Mouse (Mus musculus) kidney, embryonic 14.5 days (tissue): ENCODE measurements at regions not wholly inside any gene's neighbourhood (a gene's known extent, or its start where the extent isn't known, plus 50 kb on each side); places are given as distances from the start of the nearest gene placed in this dataset.

Experiments used
- ATAC-seq: fragments of 200-750 bp; cut with Nextera tagmentation; 2 replicates; pipeline ENCODE4 v1.8.0; 2017; ENCODE audit warnings: moderate number of reproducible peaks, mild to moderate bottlenecking, moderate TSS enrichment, moderate library complexity; ENCODE audit not compliant: low FRiP score, low TSS enrichment
- H3K27ac ChIP-seq: fragments of 300-500 bp; sonication (generic); 2 replicates; pipeline ENCODE4 v1.5.1; 2014; ENCODE audit warnings: low read depth, mild to moderate bottlenecking, low read length, moderate library complexity, mixed read lengths
- H3K27me3 ChIP-seq: fragments of 300-500 bp; sonication (generic); 2 replicates; pipeline ENCODE4 v1.6.1; 2014; ENCODE audit warnings: mild to moderate bottlenecking, low read length; ENCODE audit not compliant: control insufficient read depth, insufficient read depth
- H3K36me3 ChIP-seq: fragments of 300-500 bp; sonication (generic); 2 replicates; pipeline ENCODE4 v1.6.1; 2014; ENCODE audit warnings: low read length, mixed read lengths; ENCODE audit not compliant: control insufficient read depth, insufficient read depth
- H3K4me1 ChIP-seq: fragments of 300-500 bp; sonication (generic); 2 replicates; pipeline ENCODE4 v1.6.1; 2014; ENCODE audit warnings: low read length, mixed read lengths; ENCODE audit not compliant: control insufficient read depth, insufficient read depth
- H3K4me2 ChIP-seq: fragments of 300-500 bp; sonication (generic); replicated peaks from 2 replicates; pipeline ENCODE4 v1.6.1; 2014; ENCODE audit warnings: low read depth, mild to moderate bottlenecking, low read length
- H3K4me3 ChIP-seq: fragments of 300-500 bp; sonication (generic); 2 replicates; pipeline ENCODE4 v1.5.1; 2014; ENCODE audit warnings: mild to moderate bottlenecking, low read length
- H3K9ac ChIP-seq: fragments of 300-500 bp; sonication (generic); 2 replicates; pipeline ENCODE4 v1.6.1; 2014; ENCODE audit warnings: low read depth, mild to moderate bottlenecking, low read length, moderate library complexity
- H3K9me3 ChIP-seq: fragments of 300-500 bp; sonication (generic); 2 replicates; pipeline ENCODE4 v1.6.1; 2016; ENCODE audit warnings: low read length; ENCODE audit not compliant: control insufficient read depth
- WGBS: fragments of 180-500 bp; shearing (Covaris S2); extraction: QIAGEN DNeasy Blood & Tissue Kit; methylation state at CpG from one replicate; pipeline ENCODE4 v1.1.7; 2014; 5-methylcytosine and 5-hydroxymethylcytosine counted together

DNA sequence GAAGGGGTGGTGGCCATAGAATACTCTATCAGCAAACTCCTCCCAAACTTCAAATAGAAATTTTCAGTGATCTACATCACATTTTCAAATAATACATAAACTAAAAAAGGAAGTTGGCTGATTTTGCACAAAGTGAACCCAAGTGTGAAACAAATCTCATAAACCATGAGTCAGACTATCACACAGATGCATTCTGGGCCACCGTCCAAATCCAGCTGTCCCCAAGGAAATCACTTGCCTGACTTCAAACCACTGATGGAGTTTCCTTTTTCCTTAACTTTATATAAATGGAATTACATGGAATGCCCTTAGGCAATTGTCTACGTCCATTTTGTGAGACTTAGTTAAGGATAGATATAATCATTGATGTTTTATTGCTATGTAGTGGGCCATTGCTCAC lies 702.8 kb downstream of the Hs3st4 start:
- no peak for ATAC-seq
- 47% methylated on average over 2 of the region's 2 CpGs for WGBS

DNA sequence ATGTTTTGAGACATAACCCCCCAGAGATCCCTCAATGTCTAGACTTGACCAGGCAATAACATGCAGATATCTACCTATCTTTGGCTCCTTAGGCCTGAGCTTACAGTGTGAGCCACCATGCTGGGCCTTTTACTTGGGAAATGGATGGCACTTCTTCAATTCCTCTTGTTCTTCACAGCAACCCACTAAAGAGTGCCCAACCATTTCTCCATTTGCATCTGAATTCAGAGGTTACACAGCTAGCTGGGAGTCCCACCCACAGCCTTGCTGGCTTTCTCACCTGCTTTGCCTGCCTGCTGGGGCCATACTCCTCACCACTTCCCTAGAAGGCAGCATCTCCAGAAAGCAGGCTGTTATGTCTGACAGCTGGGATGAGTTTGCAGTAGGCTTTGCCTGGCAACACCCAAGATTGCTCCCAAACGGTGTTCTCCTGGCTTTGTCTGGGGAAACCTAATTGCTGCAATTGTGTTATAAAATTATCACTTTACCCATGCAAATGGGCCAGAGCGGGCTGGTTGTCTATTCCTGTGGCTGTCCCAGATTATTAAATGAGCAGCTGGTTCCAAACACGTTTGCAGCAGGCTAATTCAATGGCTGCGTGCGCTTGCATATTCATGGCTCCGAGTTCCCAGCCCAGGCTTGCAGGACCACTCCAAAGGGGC lies 721.6 kb downstream of the Hs3st4 start:
- no peak overlapping the region for H3K27ac ChIP-seq
- H3K4me1 ChIP-seq, result no peaks in the 10 kb centered on the region; the same call in 1 of the 2 replicates
- H3K4me3 ChIP-seq, result no peak overlapping the region
- no peaks in the 10 kb centered on the region for H3K36me3 ChIP-seq
- no peaks in the 10 kb centered on the region for H3K9me3 ChIP-seq
- 33% methylated on average over 6 of the region's 6 CpGs for WGBS
- no peak overlapping the region for H3K4me2 ChIP-seq
- no peak for ATAC-seq
- no peak overlapping the region for H3K9ac ChIP-seq
- no peaks in the 10 kb centered on the region for H3K27me3 ChIP-seq

More for the DNA sequence above, 702.8 kb downstream of the Hs3st4 start:
- Histone ChIP-seq H3K27ac (no peak overlapping the region), H3K4me3 (no peak overlapping the region), H3K27me3 (no peaks in the 10 kb centered on the region), H3K4me1 (no peaks in the 10 kb centered on the region), H3K4me2 (no peak overlapping the region), H3K9ac (no peak overlapping the region), H3K36me3 (no peaks in the 10 kb centered on the region), H3K9me3 (no peaks in the 10 kb centered on the region)

DNA sequence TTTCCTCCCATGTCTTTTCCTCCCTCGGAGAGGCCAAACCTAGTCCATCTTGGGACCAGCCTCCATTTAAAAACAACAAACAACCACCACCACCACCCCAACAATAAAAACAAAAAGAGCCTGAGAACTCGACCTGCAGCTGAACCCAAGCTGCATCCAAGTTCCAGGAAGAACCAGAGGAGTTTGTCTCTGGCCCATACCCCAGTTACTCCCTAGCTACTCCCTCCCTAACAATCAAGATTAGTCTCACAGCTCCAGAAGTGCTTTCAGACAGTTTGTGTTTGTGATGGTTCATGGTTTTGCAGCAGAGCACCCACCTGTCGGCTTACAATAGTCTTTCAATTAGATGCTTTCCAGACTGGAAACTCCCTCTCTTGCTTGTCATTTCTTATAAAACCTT lies 724.5 kb downstream of the Hs3st4 start:
- Histone ChIP-seq H3K27ac (no peak overlapping the region), H3K27me3 (no peaks in the 10 kb centered on the region), H3K9me3 (no peaks in the 10 kb centered on the region), H3K4me1 (no peaks in the 10 kb centered on the region; the same call in 1 of the 2 replicates), H3K36me3 (no peaks in the 10 kb centered on the region), H3K4me2 (no peak overlapping the region), H3K9ac (no peak overlapping the region), H3K4me3 (no peak overlapping the region)
- peak; percentile 52; the same call in 1 of the 2 replicates for ATAC-seq
- 22% methylated on average over 3 of the region's 3 CpGs for WGBS

DNA sequence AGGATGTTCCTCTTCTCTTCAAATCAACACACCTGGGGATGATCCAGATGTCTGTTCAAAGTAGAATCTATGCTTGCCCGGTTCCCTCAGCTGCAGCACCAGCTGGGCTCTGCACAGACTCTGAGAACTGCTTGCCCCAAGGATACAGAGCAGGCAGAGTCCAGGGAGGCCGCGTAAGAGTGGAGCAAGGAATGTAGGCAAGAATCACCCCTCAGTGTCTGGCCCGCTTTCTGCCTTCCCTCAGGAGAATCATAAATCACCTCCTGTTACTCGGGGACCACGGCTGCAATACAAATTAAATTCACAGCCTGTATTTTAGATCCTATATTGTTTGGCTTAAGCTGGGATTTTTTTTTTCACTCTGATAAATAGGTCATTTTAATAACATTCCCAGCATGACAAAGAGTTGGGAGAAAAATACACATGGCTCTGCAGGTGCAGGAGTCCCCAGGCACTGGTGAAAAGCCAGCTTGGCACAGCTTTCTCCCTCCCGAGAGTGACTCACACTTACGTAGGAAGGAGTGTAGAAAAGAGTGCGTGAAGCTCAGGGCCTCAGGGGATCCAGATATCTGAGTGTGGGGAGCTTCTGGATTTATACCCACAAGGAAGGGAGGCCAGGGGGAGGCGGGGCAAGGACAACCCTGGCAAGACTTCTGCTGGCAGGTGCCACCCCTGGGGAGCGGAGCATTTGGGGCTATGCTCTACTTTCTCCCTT lies 726.3 kb downstream of the Hs3st4 start:
- Histone ChIP-seq H3K4me1 (no peaks in the 10 kb centered on the region; the same call in 1 of the 2 replicates), H3K27ac (no peak overlapping the region), H3K9me3 (no peaks in the 10 kb centered on the region), H3K4me3 (no peak overlapping the region), H3K36me3 (no peaks in the 10 kb centered on the region), H3K4me2 (no peak overlapping the region), H3K27me3 (no peaks in the 10 kb centered on the region), H3K9ac (no peak overlapping the region)
- WGBS, result 31% methylated on average over 11 of the region's 11 CpGs
- peak; percentile 69; the same call in 1 of the 2 replicates for ATAC-seq

DNA sequence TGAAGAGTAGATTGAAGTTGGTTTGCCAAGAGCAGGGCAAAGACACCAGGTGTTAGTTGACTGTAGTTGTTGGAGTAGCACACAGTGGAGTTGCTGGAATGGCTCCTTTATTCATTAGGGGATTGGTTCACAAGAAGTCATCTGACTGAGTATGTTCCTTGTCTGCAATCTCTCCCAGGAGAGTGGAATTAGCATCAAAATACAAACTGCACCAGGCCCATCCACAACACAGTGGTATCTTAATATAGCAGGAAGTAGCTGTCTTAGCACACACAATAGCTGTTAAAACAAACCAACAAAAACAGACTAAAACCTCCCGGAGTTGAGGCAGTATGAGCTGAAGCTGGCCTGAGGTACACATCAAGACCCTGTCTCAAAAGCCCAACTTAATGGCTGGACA lies 723.5 kb upstream of the Kdm8 start:
- H3K27ac ChIP-seq, result no peak overlapping the region
- H3K4me1 ChIP-seq, result no peaks in the 10 kb centered on the region
- H3K27me3 ChIP-seq, result no peaks in the 10 kb centered on the region
- no peak for ATAC-seq
- no peaks in the 10 kb centered on the region for H3K9me3 ChIP-seq
- no peak overlapping the region for H3K9ac ChIP-seq
- WGBS, result 66% methylated on average over 1 of the region's 1 CpGs
- no peaks in the 10 kb centered on the region for H3K36me3 ChIP-seq
- no peak overlapping the region for H3K4me2 ChIP-seq
- no peak overlapping the region for H3K4me3 ChIP-seq

DNA sequence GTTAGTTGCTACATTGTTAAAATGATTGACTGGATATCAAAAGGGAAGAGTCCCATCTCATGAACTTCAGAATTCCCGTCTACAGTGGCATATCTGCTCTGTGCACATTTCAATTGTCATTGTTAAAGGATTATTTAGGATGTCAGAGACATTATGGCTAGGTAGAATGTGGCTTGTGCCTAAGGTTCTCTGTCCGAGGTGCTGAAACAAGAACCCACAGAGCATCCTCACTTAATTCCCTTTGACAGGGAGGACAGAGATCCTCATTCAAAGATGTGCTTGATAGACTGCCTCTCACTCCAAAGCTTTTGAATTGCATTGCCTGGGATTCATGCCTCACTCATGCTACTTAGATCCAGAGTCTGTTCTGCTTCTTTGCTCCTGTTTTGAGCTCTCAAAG lies 702.4 kb upstream of the Kdm8 start:
- Histone ChIP-seq H3K4me3 (no peak overlapping the region), H3K9me3 (no peaks in the 10 kb centered on the region), H3K36me3 (no peaks in the 10 kb centered on the region), H3K27ac (no peak overlapping the region), H3K4me1 (no peaks in the 10 kb centered on the region), H3K27me3 (no peaks in the 10 kb centered on the region), H3K4me2 (no peak overlapping the region), H3K9ac (no peak overlapping the region)
- ATAC-seq, result no peak
- WGBS, result 2% methylated on average over 2 of the region's 2 CpGs

DNA sequence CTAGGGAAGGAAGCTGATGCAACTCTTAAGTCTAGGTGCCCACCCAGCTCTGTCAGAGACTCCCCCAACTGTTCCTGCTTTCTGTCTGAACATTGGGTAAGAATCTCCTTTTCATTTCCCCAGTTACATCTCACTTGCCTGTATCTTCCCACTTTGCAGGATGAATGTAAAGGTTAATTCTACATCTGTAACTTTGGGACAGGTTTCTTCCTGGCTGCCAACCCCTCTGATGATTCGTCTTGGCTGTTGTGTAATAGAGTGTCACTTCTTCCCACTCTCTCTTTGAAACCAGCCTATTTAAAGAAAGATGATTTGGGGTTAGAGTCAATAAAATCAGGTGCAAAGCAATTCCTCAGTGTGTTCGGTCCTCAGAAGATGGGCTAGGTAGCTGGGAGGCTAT lies 698.2 kb upstream of the Kdm8 start:
- no peak for ATAC-seq
- no peak overlapping the region for H3K4me3 ChIP-seq
- H3K9ac ChIP-seq, result no peak overlapping the region
- H3K4me2 ChIP-seq, result no peak overlapping the region
- no peaks in the 10 kb centered on the region for H3K36me3 ChIP-seq
- H3K27ac ChIP-seq, result no peak overlapping the region
- 87% methylated on average over 2 of the region's 2 CpGs for WGBS
- no peaks in the 10 kb centered on the region for H3K9me3 ChIP-seq
- no peaks in the 10 kb centered on the region for H3K4me1 ChIP-seq
- no peaks in the 10 kb centered on the region for H3K27me3 ChIP-seq

DNA sequence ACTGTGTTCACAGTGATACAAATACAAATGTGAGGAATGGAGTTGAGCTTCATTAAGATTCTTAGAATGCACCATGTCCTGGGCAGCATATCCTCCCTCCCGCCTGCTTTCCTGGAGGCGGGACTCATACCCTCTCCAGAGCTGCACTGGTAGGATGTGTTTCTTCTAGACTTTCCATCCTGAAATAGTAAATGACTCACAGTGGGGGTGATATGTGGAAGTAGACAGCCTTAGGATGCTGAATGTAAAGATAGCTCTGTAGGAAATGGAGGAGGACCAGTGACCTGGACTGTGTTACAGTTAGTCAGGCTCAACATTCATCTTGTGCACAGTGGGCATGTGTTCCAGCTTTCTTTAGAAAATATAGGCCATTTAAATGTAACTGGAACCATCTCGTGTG lies 696.1 kb upstream of the Kdm8 start:
- Histone ChIP-seq H3K27ac (no peak overlapping the region), H3K9ac (no peak overlapping the region), H3K9me3 (no peaks in the 10 kb centered on the region), H3K4me1 (no peaks in the 10 kb centered on the region), H3K4me2 (no peak overlapping the region), H3K36me3 (no peaks in the 10 kb centered on the region), H3K27me3 (no peaks in the 10 kb centered on the region), H3K4me3 (no peak overlapping the region)
- WGBS, result 81% methylated on average over 3 of the region's 3 CpGs
- no peak for ATAC-seq

DNA sequence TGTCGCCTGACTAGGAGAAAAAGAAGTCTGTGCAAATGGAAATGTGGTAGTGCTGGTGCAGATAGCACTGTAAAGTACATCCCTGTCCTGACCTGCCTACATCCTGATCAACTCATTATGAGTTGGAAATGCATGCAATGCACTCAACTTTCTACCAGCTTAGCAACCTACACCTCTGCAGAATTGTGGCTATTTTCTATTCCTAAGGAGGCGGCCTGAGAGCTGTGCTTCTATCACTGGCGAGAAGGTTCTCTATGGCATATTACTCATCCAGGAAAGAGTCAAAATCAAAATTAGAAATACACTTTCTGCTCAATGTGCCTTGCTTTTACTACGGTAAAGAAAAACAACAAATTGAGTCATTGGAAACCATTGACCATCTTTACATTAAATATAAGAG lies 685.4 kb upstream of the Kdm8 start:
- Histone ChIP-seq H3K9me3 (no peaks in the 10 kb centered on the region), H3K4me3 (no peak overlapping the region), H3K4me2 (no peak overlapping the region), H3K27ac (no peak overlapping the region), H3K27me3 (no peaks in the 10 kb centered on the region), H3K9ac (no peak overlapping the region), H3K4me1 (no peaks in the 10 kb centered on the region), H3K36me3 (no peaks in the 10 kb centered on the region)
- 90% methylated on average over 4 of the region's 4 CpGs for WGBS
- no peak for ATAC-seq
